Mouse (Mus musculus) gastrocnemius, postnatal 4 days (tissue): Measurements from ENCODE around the gene Krtap4-6. TPM values are rescaled to one million over a fixed set of nuclear protein-coding genes. Genes with fewer than 3 reads are reported as not detected.

Source experiments
- total RNA-seq, 2 experiments: library from RNA; stranded (reverse); gene quantifications; 2 replicates each; pipeline ENCODE4 v1.2.3; 2021

Gene Krtap4-6
- total RNA-seq, 2 experiments from 2014 or later: not detected

Other genes with a start within 250 kb of the Krtap4-6 start
- not detected for gene Krt12, start 243.7 kb downstream of the Krtap4-6 start, total RNA-seq
- under 1 TPM in 1 of 2 experiments, not detected in 1; 0.32 TPM for gene Krt20, start 227.8 kb downstream of the Krtap4-6 start, total RNA-seq
- under 1 TPM in 1 of 2 experiments, not detected in 1; 0.16 TPM for gene Krt23, start 172.8 kb downstream of the Krtap4-6 start, total RNA-seq
- not detected for gene Krt39, start 144.6 kb downstream of the Krtap4-6 start, total RNA-seq
- not detected for gene Krt40, start 122.8 kb downstream of the Krtap4-6 start, total RNA-seq
- gene Krtap3-3, start 115.1 kb downstream of the Krtap4-6 start, total RNA-seq: not detected
- not detected for gene Krtap3-2, start 109.1 kb downstream of the Krtap4-6 start, total RNA-seq
- gene Gm11939, start 106.5 kb downstream of the Krtap4-6 start, total RNA-seq: not detected
- gene Krtap3-1, start 99.3 kb downstream of the Krtap4-6 start, total RNA-seq: not detected
- not detected for gene Krtap1-5, start 84.9 kb downstream of the Krtap4-6 start, total RNA-seq
- gene Krtap1-4, start 82.3 kb downstream of the Krtap4-6 start, total RNA-seq: not detected
- not detected for gene Krtap1-3, start 74.6 kb downstream of the Krtap4-6 start, total RNA-seq
- not detected for gene Krtap9-3, start 67.9 kb downstream of the Krtap4-6 start, total RNA-seq
- gene Gm11938, start 62.7 kb downstream of the Krtap4-6 start, total RNA-seq: not detected
- not detected for gene Gm11937, start 55.8 kb downstream of the Krtap4-6 start, total RNA-seq
- not detected for gene Krtap2-4, start 51.1 kb downstream of the Krtap4-6 start, total RNA-seq
- gene Gm11562, start 45.5 kb downstream of the Krtap4-6 start, total RNA-seq: not detected
- not detected for gene Krtap4-1, start 37.7 kb downstream of the Krtap4-6 start, total RNA-seq
- not detected for gene Krtap4-2, start 30.9 kb downstream of the Krtap4-6 start, total RNA-seq
- gene Krtap4-7, start 21.9 kb downstream of the Krtap4-6 start, total RNA-seq: not detected
- gene Gm11555, start 15.7 kb downstream of the Krtap4-6 start, total RNA-seq: not detected
- not detected for gene Gm11563, start 7.0 kb downstream of the Krtap4-6 start, total RNA-seq
- not detected for gene Gm14190, start 24.8 kb upstream of the Krtap4-6 start, total RNA-seq
- gene Gm14180, start 68.3 kb upstream of the Krtap4-6 start, total RNA-seq: not detected
- gene Gm11595, start 107.0 kb upstream of the Krtap4-6 start, total RNA-seq: not detected
- gene Krtap4-8, start 114.7 kb upstream of the Krtap4-6 start, total RNA-seq: not detected
- not detected for gene Krtap4-9, start 119.2 kb upstream of the Krtap4-6 start, total RNA-seq
- not detected for gene Gm11596, start 127.5 kb upstream of the Krtap4-6 start, total RNA-seq
- gene Gm11569, start 133.0 kb upstream of the Krtap4-6 start, total RNA-seq: not detected
- not detected for gene Gm11554, start 138.5 kb upstream of the Krtap4-6 start, total RNA-seq
- gene Krtap4-13, start 143.9 kb upstream of the Krtap4-6 start, total RNA-seq: not detected
- not detected for gene Gm11564, start 149.7 kb upstream of the Krtap4-6 start, total RNA-seq
- gene 2300003K06Rik, start 172.1 kb upstream of the Krtap4-6 start, total RNA-seq: not detected
- gene Krtap4-16, start 185.6 kb upstream of the Krtap4-6 start, total RNA-seq: not detected
- gene Gm11568, start 192.0 kb upstream of the Krtap4-6 start, total RNA-seq: not detected
- not detected for gene Gm11559, start 198.5 kb upstream of the Krtap4-6 start, total RNA-seq
- not detected for gene Krtap9-1, start 207.4 kb upstream of the Krtap4-6 start, total RNA-seq
- not detected for gene Gm11567, start 213.2 kb upstream of the Krtap4-6 start, total RNA-seq
- not detected for gene Krtap31-1, start 242.0 kb upstream of the Krtap4-6 start, total RNA-seq
- not detected for gene Gm11565, start 248.8 kb upstream of the Krtap4-6 start, total RNA-seq